Mouse (Mus musculus): Measurements from ENCODE around the gene Pgam1. TPM values are rescaled to one million over a fixed set of nuclear protein-coding genes. Genes with fewer than 3 reads are reported as not detected.
A peak's percentile ranks its signal among the peaks of the same experiment; 100 is the strongest.
"Not testable (repeated sequence)": the region's sequence is repeated elsewhere in the genome, so short reads cannot be mapped to it uniquely, and the experiment has no call there.

The Pgam1 gene
- total RNA-seq (2017) = 206 and 215 TPM in 2 replicates

GRCm38 (mm10) chr19:41911178-41912073 lies at the start of gene Pgam1:
Gene Pgam1, plus strand, starts transcription at chr19:41911923.
- ATAC-seq (replicated peaks; ENCODE audit: low read depth, poor library complexity, severe bottlenecking) = peak; percentile 84

- no peak for ATAC-seq (replicated peaks; ENCODE audit: low read depth, poor library complexity, severe bottlenecking)
These were observed 45.0 kb upstream of the Pgam1 start for GRCm38 (mm10) chr19:41866707-41867106.

- ATAC-seq (replicated peaks; ENCODE audit: low read depth, poor library complexity, severe bottlenecking) = no peak
These were observed 42.4 kb upstream of the Pgam1 start for GRCm38 (mm10) chr19:41869296-41869695.

- ATAC-seq (replicated peaks; ENCODE audit: low read depth, poor library complexity, severe bottlenecking) = not testable (repeated sequence)
These were observed 41.8 kb upstream of the Pgam1 start for GRCm38 (mm10) chr19:41869946-41870345.

GRCm38 (mm10) chr19:41872285-41872684 lies 39.4 kb upstream of the Pgam1 start:
- ATAC-seq (replicated peaks; ENCODE audit: low read depth, poor library complexity, severe bottlenecking) = no peak

GRCm38 (mm10) chr19:41874356-41874755 lies 37.4 kb upstream of the Pgam1 start:
- no peak for ATAC-seq (replicated peaks; ENCODE audit: low read depth, poor library complexity, severe bottlenecking)

GRCm38 (mm10) chr19:41881842-41882241 lies 29.9 kb upstream of the Pgam1 start:
- ATAC-seq (replicated peaks; ENCODE audit: low read depth, poor library complexity, severe bottlenecking) = no peak

- no peak for ATAC-seq (replicated peaks; ENCODE audit: low read depth, poor library complexity, severe bottlenecking)
These were observed 27.8 kb upstream of the Pgam1 start for GRCm38 (mm10) chr19:41883882-41884281.

GRCm38 (mm10) chr19:41888191-41888590 lies 23.5 kb upstream of the Pgam1 start:
- ATAC-seq (replicated peaks; ENCODE audit: low read depth, poor library complexity, severe bottlenecking) = no peak

- ATAC-seq (replicated peaks; ENCODE audit: low read depth, poor library complexity, severe bottlenecking) = no peak
These were observed 16.8 kb upstream of the Pgam1 start for GRCm38 (mm10) chr19:41894959-41895358.

- peak; percentile 83 for ATAC-seq (replicated peaks; ENCODE audit: low read depth, poor library complexity, severe bottlenecking)
These were observed 16.0 kb upstream of the Pgam1 start, which contains the start of gene Rrp12 for GRCm38 (mm10) chr19:41895460-41896318. Gene Rrp12, minus strand, starts transcription at chr19:41896173.

- no peak for ATAC-seq (replicated peaks; ENCODE audit: low read depth, poor library complexity, severe bottlenecking)
These were observed 15.4 kb upstream of the Pgam1 start for GRCm38 (mm10) chr19:41896319-41896711.

GRCm38 (mm10) chr19:41898860-41899259 lies 12.9 kb upstream of the Pgam1 start:
- no peak for ATAC-seq (replicated peaks; ENCODE audit: low read depth, poor library complexity, severe bottlenecking)

GRCm38 (mm10) chr19:41900495-41901090 lies 11.1 kb upstream of the Pgam1 start:
- ATAC-seq (replicated peaks; ENCODE audit: low read depth, poor library complexity, severe bottlenecking) = peak; percentile 64

- peak; percentile 23; the same call in 1 of the 2 replicates for ATAC-seq (replicated peaks; ENCODE audit: low read depth, poor library complexity, severe bottlenecking)
These were observed 10.0 kb upstream of the Pgam1 start for GRCm38 (mm10) chr19:41901696-41902095.

- peak; percentile 34 for ATAC-seq (replicated peaks; ENCODE audit: low read depth, poor library complexity, severe bottlenecking)
These were observed 8.7 kb upstream of the Pgam1 start for GRCm38 (mm10) chr19:41902848-41903593.

GRCm38 (mm10) chr19:41905246-41905645 lies 6.5 kb upstream of the Pgam1 start:
- no peak for ATAC-seq (replicated peaks; ENCODE audit: low read depth, poor library complexity, severe bottlenecking)

GRCm38 (mm10) chr19:41906311-41907078 lies 5.2 kb upstream of the Pgam1 start:
- no peak for ATAC-seq (replicated peaks; ENCODE audit: low read depth, poor library complexity, severe bottlenecking)
